Comparison of ENCODE assay signal across 9 mouse cellular contexts in genomic region chr6:5410697-5411391, GRCm38 (mm10). TPM values are rescaled to one million over a fixed set of nuclear protein-coding genes. Genes with fewer than 3 reads are reported as not detected.
DNase-seq lines count a peak whose midpoint lies in the region; ATAC-seq and TF ChIP-seq lines count a peak whose summit lies in the region.
"Had no signal": no experiment of that assay in that cellular context is flagged by ENCODE, and none has a peak within 500 bp of the region (broad histone marks: within the 10 kb centered on the region; RNA-seq: fewer than 3 reads in every experiment).

No protein-coding gene starts in this region.

- no peak overlapping the region for H3K4me3 ChIP-seq in MEL (ENCODE audit: control insufficient read depth in 1 of 2, insufficient read depth in 1 of 2, low read depth in 2 of 2, low read length in 2 of 2)
- H3K4me3 ChIP-seq in forebrain, embryonic 13.5 days, result no peak overlapping the region

- no peaks in the 10 kb centered on the region for H3K4me1 ChIP-seq in MEL (ENCODE audit: control insufficient read depth in 1 of 2, insufficient read depth in 2 of 2, low read length in 2 of 2)
- peaks cover 56% of the 10 kb centered on the region for H3K4me1 ChIP-seq in forebrain, embryonic 13.5 days

- peak; percentile 71 to 88 (median 78) for TF ChIP-seq CTCF in MEL (IDR thresholded peaks at IDR 0.05 in 2 of 3, conservative IDR thresholded peaks at IDR 0.05 in 1 of 3; ENCODE audit: control insufficient read depth in 1 of 3, insufficient read depth in 1 of 3, low read depth in 2 of 3, low read length in 3 of 3, poor library complexity in 1 of 3, severe bottlenecking in 1 of 3)

- H3K9ac ChIP-seq in MEL (ENCODE audit: control insufficient read depth, low read depth, low read length, poor library complexity, severe bottlenecking), result no peak overlapping the region
- no peak overlapping the region for H3K9ac ChIP-seq in forebrain, embryonic 13.5 days

- no peaks in the 10 kb centered on the region for H3K79me2 ChIP-seq in MEL (ENCODE audit: control insufficient read depth, insufficient read depth, low read length, poor library complexity)

- H3K27me3 ChIP-seq in MEL (ENCODE audit: control insufficient read depth in 1 of 2, insufficient read depth in 2 of 2, low read length in 2 of 2), result peaks cover 12 to 17% of the 10 kb centered on the region in 2 experiments
- H3K27me3 ChIP-seq in forebrain, embryonic 13.5 days, result no peaks in the 10 kb centered on the region

- peak; percentile 63 for DNase-seq in MEL (ENCODE audit: low read depth, low spot score)
- DNase-seq in c-Kit-negative CD71-positive TER-119-positive erythroid progenitor cells, embryonic 14.5 days (ENCODE audit: low read depth, low spot score), result peak; percentile 25
- peak; percentile 87 for DNase-seq in heart, postnatal 4 days
- DNase-seq in layer of hippocampus, postnatal 10 days (ENCODE audit: low spot score in 2 of 2), result peak; percentile 68 to 73
- DNase-seq in lung, postnatal 4 days, result peak; percentile 46 to 82
- peak; percentile 60 for DNase-seq in right cerebral cortex, postnatal 14 days
- peak; percentile 73 for DNase-seq in yolk sac, embryonic 10.5 days (ENCODE audit: low spot score)

- ATAC-seq in forebrain, embryonic 13.5 days, result peak; percentile 37; the same call in 1 of the 2 replicates

- no peak overlapping the region for H3K27ac ChIP-seq in MEL (ENCODE audit: control insufficient read depth, low read depth, low read length)
- no peak overlapping the region for H3K27ac ChIP-seq in forebrain, embryonic 13.5 days
- H3K27ac ChIP-seq: macrophage had no signal

- no peak overlapping the region for H3K4me2 ChIP-seq in forebrain, embryonic 13.5 days

- peak; percentile 72 for TF ChIP-seq RAD21 in MEL (IDR thresholded peaks at IDR 0.05; ENCODE audit: low read depth, low read length)

- H3K36me3 ChIP-seq in MEL (ENCODE audit: control insufficient read depth in 1 of 2, insufficient read depth in 2 of 2, low read length in 2 of 2), result no peaks in the 10 kb centered on the region
- H3K36me3 ChIP-seq in forebrain, embryonic 13.5 days (ENCODE audit: poor library complexity, severe bottlenecking), result no peaks in the 10 kb centered on the region

- TF ChIP-seq POLR2A in MEL (IDR thresholded peaks at IDR 0.05; ENCODE audit: control insufficient read depth in 1 of 2, insufficient read depth in 1 of 2, low read depth in 1 of 2, low read length in 2 of 2, poor library complexity in 1 of 2), result no peak

- no peak for TF ChIP-seq EP300 in MEL (IDR thresholded peaks at IDR 0.05; ENCODE audit: low read depth in 1 of 2, low read length in 2 of 2)

- WGBS in forebrain, embryonic 13.5 days, result 47% methylated on average over 6 of the region's 6 CpGs

- H3K9me3 ChIP-seq in MEL (replicated peaks; ENCODE audit: insufficient read depth, low read length), result no peaks in the 10 kb centered on the region
- no peaks in the 10 kb centered on the region for H3K9me3 ChIP-seq in forebrain, embryonic 13.5 days (replicated peaks)

TF ChIP-seq in MEL, 35 proteins besides CTCF, POLR2A, EP300 and RAD21:
- TF ChIP-seq RCOR1 (IDR thresholded peaks at IDR 0.05; ENCODE audit: low read depth, low read length) (no peak), MAX (IDR thresholded peaks at IDR 0.05; ENCODE audit: low read length) (no peak), ZC3H11A (IDR thresholded peaks at IDR 0.05; ENCODE audit: low read depth, low read length) (peak; percentile 38; the same call in 1 of the 2 replicates), CHD2 (IDR thresholded peaks at IDR 0.05; ENCODE audit: low read length) (no peak), MEF2A (IDR thresholded peaks at IDR 0.05; ENCODE audit: extremely low read depth, insufficient replicate concordance, low read depth, low read length, poor library complexity, severe bottlenecking) (no peak), POLR2AphosphoS2 (IDR thresholded peaks at IDR 0.05; ENCODE audit: low read length) (no peak), GABPA (IDR thresholded peaks at IDR 0.05; ENCODE audit: low read depth, low read length) (no peak), HCFC1 (IDR thresholded peaks at IDR 0.05; ENCODE audit: low read depth, low read length) (no peak), CHD1 (IDR thresholded peaks at IDR 0.05; ENCODE audit: low read depth, low read length) (no peak), GATA1 (IDR thresholded peaks at IDR 0.05; ENCODE audit: low read depth, low read length) (no peak), SIN3A (IDR thresholded peaks at IDR 0.05; ENCODE audit: low read length) (no peak), E2F4 (IDR thresholded peaks at IDR 0.05; ENCODE audit: borderline replicate concordance, low read depth, low read length) (no peak), UBTF (IDR thresholded peaks at IDR 0.05; ENCODE audit: borderline replicate concordance, insufficient read depth, low read depth, low read length) (no peak), TAL1 (IDR thresholded peaks at IDR 0.05; ENCODE audit: low read length) (no peak), TBP (IDR thresholded peaks at IDR 0.05; ENCODE audit: low read depth, low read length) (no peak), SMC3 (IDR thresholded peaks at IDR 0.05; ENCODE audit: low read depth, low read length) (peak; percentile 82), MAZ (IDR thresholded peaks at IDR 0.05; ENCODE audit: low read depth, low read length) (no peak)

RNA-seq across cellular contexts. Expression of gene Asb4, which starts 27.7 kb away (rescaled TPM):
- not detected in 2 replicates for total RNA-seq in MEL (2012; rRNA removed)
- polyA plus RNA-seq in MEL (2012; ENCODE audit: insufficient read depth in 1 of 2, insufficient read length in 2 of 2, low read depth in 1 of 2, low replicate concordance in 2 of 2, missing spikeins in 1 of 2), result not detected
- 22.8 and 25.1 TPM in 2 replicates for polyA plus RNA-seq in forebrain, embryonic 13.5 days (2015; fragmentation: Nextera tagmentation; extraction: Ambion mirVana)
- total RNA-seq in heart, postnatal 4 days (2021), result 10 to 100 TPM; 10.6 to 15.5 TPM
- total RNA-seq in layer of hippocampus, postnatal 10 days (2021), result 1 to 10 TPM in 1 of 2 experiments, under 1 TPM in 1; 0.65 to 1.3 TPM

Comparison
In these comparisons a context has a peak if more than half of its experiments do, and no peak if none do; other contexts are left out.
1. DNase-seq: peak in every context shown above with its lines; median percentile 87 in heart, postnatal 4 days; 73 in yolk sac, embryonic 10.5 days; 70 in layer of hippocampus, postnatal 10 days; 64 in lung, postnatal 4 days; 63 in MEL; 60 in right cerebral cortex, postnatal 14 days; 25 in c-Kit-negative CD71-positive TER-119-positive erythroid progenitor cells, embryonic 14.5 days.
2. RNA of gene Asb4, which starts 27.7 kb away (total RNA-seq): 10.6 to 15.5 TPM in heart, postnatal 4 days; 0.65 to 1.3 TPM in layer of hippocampus, postnatal 10 days and not detected in MEL; every median in the first group is over 4 times any median in the second.